Mouse (Mus musculus): Measurements from ENCODE around the gene Slc11a1. TPM values are rescaled to one million over a fixed set of nuclear protein-coding genes. Genes with fewer than 3 reads are reported as not detected.
A peak's percentile ranks its signal among the peaks of the same experiment; 100 is the strongest.

Slc11a1 gene
- total RNA-seq, 2 experiments from 2014 or later: 2.6 to 5.1 TPM

- intact Hi-C loops (cut with DNase I): no loop called here
- DNase-seq (ENCODE audit: low spot score in 2 of 2): no peak
Measured at GRCm38 (mm10) chr1:74351185-74351769, 23.7 kb upstream of the Slc11a1 start.

GRCm38 (mm10) chr1:74352532-74353096, 22.4 kb upstream of the Slc11a1 start:
- DNase-seq (ENCODE audit: low spot score in 2 of 2): no peak
- intact Hi-C loops (cut with DNase I): no loop called here

GRCm38 (mm10) chr1:74353453-74354229, 21.4 kb upstream of the Slc11a1 start:
- no peak for DNase-seq (ENCODE audit: low spot score in 2 of 2)
- intact Hi-C loops (cut with DNase I): no loop called here

- DNase-seq (ENCODE audit: low spot score in 2 of 2): no peak
- intact Hi-C loops (cut with DNase I): no loop called here
Measured at GRCm38 (mm10) chr1:74357531-74357930, 17.5 kb upstream of the Slc11a1 start.

- intact Hi-C loops (cut with DNase I): loop anchor here (10.0 kb wide), 1 partner anchor 155 kb away; no protein-coding TSS in a partner anchor
- DNase-seq (ENCODE audit: low spot score in 2 of 2): no peak
Measured at GRCm38 (mm10) chr1:74359952-74360517, 15.0 kb upstream of the Slc11a1 start.

- DNase-seq (ENCODE audit: low spot score in 2 of 2): peak; percentile 59 to 67
- intact Hi-C loops (cut with DNase I): loop anchor here (2.0 to 10.0 kb wide), 2 partner anchors 49 to 157 kb away; no protein-coding TSS in a partner anchor
Measured at GRCm38 (mm10) chr1:74361812-74362211, 13.2 kb upstream of the Slc11a1 start, which contains the start of gene Catip. TSS of gene Catip (plus strand) at chr1:74362108.

- intact Hi-C loops (cut with DNase I): loop anchor here (2.0 to 10.0 kb wide), 2 partner anchors 50 to 158 kb away; no protein-coding TSS in a partner anchor
- DNase-seq (ENCODE audit: low spot score in 2 of 2): no peak
Measured at GRCm38 (mm10) chr1:74362325-74363229, 12.4 kb upstream of the Slc11a1 start.

- intact Hi-C loops (cut with DNase I): loop anchor here (2.0 to 10.0 kb wide), 2 partner anchors 51 to 159 kb away; no protein-coding TSS in a partner anchor
Measured at GRCm38 (mm10) chr1:74363437-74363836, 11.6 kb upstream of the Slc11a1 start.

GRCm38 (mm10) chr1:74364270-74364669, 10.7 kb upstream of the Slc11a1 start:
- intact Hi-C loops (cut with DNase I): loop anchor here (10.0 kb wide), 1 partner anchor 159 kb away; no protein-coding TSS in a partner anchor
- no peak for DNase-seq (ENCODE audit: low spot score in 2 of 2)

More at GRCm38 (mm10) chr1:74363437-74363836, 11.6 kb upstream of the Slc11a1 start:
- no peak for DNase-seq (ENCODE audit: low spot score in 2 of 2)

GRCm38 (mm10) chr1:74367886-74368645, 6.9 kb upstream of the Slc11a1 start:
- DNase-seq (ENCODE audit: low spot score in 2 of 2): no peak
- intact Hi-C loops (cut with DNase I): loop anchor here (10.0 kb wide), 1 partner anchor 163 kb away; no protein-coding TSS in a partner anchor

- intact Hi-C loops (cut with DNase I): no loop called here
Measured at GRCm38 (mm10) chr1:74370040-74370439, 5.0 kb upstream of the Slc11a1 start.

GRCm38 (mm10) chr1:74373372-74373771, 1.6 kb upstream of the Slc11a1 start:
- DNase-seq (ENCODE audit: low spot score in 2 of 2): no peak
- intact Hi-C loops (cut with DNase I): no loop called here

More at GRCm38 (mm10) chr1:74370040-74370439, 5.0 kb upstream of the Slc11a1 start:
- no peak for DNase-seq (ENCODE audit: low spot score in 2 of 2)

GRCm38 (mm10) chr1:74375561-74375960, 566 bp downstream of the Slc11a1 start:
- intact Hi-C loops (cut with DNase I): no loop called here
- no peak for DNase-seq (ENCODE audit: low spot score in 2 of 2)

- intact Hi-C loops (cut with DNase I): no loop called here
- no peak for DNase-seq (ENCODE audit: low spot score in 2 of 2)
Measured at GRCm38 (mm10) chr1:74376396-74376795, 1.4 kb downstream of the Slc11a1 start.

- DNase-seq (ENCODE audit: low spot score in 2 of 2): no peak
- intact Hi-C loops (cut with DNase I): no loop called here
Measured at GRCm38 (mm10) chr1:74379058-74379504, 4.1 kb downstream of the Slc11a1 start.

- intact Hi-C loops (cut with DNase I): no loop called here
Measured at GRCm38 (mm10) chr1:74380484-74380883, 5.5 kb downstream of the Slc11a1 start.

GRCm38 (mm10) chr1:74381588-74382021, 6.6 kb downstream of the Slc11a1 start:
- intact Hi-C loops (cut with DNase I): no loop called here
- no peak for DNase-seq (ENCODE audit: low spot score in 2 of 2)

More at GRCm38 (mm10) chr1:74380484-74380883, 5.5 kb downstream of the Slc11a1 start:
- no peak for DNase-seq (ENCODE audit: low spot score in 2 of 2)

- intact Hi-C loops (cut with DNase I): no loop called here
- DNase-seq (ENCODE audit: low spot score in 2 of 2): no peak
Measured at GRCm38 (mm10) chr1:74383385-74383784, 8.4 kb downstream of the Slc11a1 start.
